Mouse (Mus musculus) layer of hippocampus, adult 9-11 months (tissue): ENCODE data around the gene Mbd3.

Experiments
- DNase-seq: peaks from one replicate; pipeline ENCODE4 v3.0.0; 2022

Mbd3 gene

GRCm38 (mm10) chr10:80421651-80422472, 22.5 kb upstream of the Mbd3 start:
- no peak for DNase-seq

- no peak for DNase-seq
Measured at GRCm38 (mm10) chr10:80421208-80421607, 21.9 kb upstream of the Mbd3 start.

DNA sequence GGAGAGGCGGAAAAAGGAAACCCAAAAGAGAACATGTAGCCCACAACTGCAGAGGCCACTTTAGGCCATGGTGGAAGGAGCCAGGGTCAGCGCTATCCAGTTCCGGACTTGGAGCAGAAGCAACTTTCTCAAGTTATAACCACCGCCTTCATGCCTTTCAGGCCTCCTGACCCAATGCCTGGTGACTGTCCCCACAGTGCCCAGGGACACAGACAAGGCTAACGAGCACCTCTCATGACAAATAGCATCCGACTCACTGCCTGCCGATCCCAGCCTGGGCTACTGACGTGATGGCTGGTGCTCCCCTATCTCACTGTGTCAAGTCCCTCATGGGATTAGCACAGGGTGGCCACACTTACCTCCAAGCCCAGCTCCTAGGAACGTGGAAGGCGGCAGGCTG, 21.4 kb upstream of the Mbd3 start:
- no peak for DNase-seq

- no peak for DNase-seq
Measured at GRCm38 (mm10) chr10:80419419-80419818, 20.1 kb upstream of the Mbd3 start.

GRCm38 (mm10) chr10:80418311-80418710, 19.0 kb upstream of the Mbd3 start:
- DNase-seq = peak; percentile 24

DNA sequence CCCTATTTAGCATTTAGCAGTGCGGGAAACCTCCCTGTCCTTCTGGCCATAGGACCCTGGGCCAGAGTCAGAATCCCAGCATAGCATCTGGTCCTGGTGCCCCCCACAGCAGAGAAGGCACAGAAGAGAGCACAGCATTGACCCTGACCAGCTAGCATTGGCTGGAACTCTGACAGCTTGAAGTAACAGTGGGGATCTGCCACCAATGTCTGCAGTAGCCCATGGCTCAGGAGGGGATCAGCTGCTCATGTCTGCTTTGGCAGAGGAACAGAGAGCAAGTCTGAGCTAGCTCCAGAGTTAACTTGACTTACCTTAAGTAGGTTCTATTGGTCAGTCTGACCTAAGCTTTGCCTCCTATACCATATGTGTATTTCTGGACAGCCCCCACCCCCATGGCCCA, 18.5 kb upstream of the Mbd3 start:
- DNase-seq = no peak

DNA sequence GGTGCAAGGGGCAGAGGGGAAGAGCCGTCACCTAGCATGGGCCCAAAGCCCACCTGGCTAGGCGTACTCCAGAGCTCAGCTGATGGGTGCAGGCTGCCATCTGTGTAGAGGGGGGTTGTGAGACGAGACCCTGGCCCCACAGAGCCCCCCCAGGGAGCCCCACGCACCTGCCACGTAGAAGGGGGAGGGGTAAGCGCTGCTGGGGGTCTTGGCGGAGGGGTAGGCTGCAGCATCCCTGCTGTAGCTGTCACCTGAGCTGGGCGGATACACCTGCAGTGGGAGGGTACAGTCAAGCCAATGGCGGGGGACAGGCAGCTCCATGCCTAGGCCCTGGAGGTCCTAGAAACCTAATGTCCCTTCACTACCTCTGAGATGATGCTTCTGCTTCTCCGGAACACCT, 18.0 kb upstream of the Mbd3 start:
- no peak for DNase-seq

DNA sequence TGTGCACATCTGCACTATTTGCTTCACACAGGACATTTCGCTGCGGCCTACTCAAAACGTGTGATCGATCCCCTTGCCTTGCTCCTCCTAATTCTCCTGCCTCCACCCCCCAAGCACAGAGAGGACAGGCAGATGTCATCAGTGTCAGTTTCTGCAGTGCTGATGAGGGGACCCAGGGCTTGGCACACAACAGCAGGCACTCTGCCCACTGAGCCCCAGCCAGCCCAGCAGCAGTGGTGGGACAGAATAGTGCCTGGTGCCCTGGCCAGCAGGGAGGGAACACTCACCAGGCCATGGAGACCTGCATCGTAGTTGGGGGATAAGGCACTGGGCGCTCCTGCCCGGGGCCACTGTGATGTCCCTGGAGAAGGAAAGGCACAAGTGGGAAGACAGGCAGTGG, 16.2 kb upstream of the Mbd3 start:
- DNase-seq = no peak

DNA sequence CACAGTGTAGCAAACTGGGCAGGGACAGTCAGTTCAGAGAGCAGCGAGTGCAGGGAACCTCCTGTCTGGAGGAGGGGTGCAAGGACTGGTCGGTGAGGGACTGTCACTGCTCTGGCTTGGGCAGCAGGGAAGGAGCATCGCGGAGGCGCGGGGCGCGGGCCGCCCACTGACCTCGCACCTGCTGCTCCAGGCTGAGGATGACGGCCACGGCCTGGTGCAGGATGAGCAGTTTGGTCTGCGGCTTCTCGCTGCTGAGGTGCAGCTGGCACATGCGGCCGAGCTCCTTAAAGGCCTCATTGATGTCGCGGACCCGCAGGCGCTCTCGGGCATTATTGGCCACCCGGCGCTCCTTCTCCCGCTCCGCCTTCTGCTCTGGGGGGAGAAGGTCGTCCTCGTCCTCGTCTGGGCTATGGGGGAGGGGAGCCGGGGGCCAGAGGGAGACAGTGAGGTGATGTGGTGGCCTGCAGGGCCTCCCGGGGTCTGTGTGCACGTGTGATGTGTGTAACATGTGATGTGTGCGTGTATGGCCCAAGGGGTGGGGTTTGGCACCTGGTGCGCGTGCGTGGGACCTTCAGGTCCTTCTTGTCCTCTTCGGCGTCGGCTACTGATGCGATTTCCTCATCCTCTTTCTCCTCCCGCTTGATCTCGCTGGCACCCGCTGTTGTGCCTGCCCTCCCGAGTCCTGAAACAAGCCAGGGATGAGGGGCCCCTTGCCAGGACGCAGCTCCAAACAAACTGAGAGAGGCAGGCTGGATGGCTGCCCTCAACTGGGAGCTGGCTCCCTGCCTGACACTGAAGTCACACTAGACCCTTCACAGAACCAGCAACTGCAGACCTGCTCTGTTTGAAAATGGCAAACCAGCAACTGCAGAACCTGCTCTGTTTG, 13.5 kb upstream of the Mbd3 start:
- DNase-seq = peak; percentile 83

GRCm38 (mm10) chr10:80407924-80408323, 8.6 kb upstream of the Mbd3 start:
- DNase-seq = no peak

- DNase-seq = peak; percentile 95
Measured at GRCm38 (mm10) chr10:80406684-80407501, 7.5 kb upstream of the Mbd3 start, which contains the start of gene Uqcr11. Uqcr11 (minus strand) TSS chr10:80406830.

DNA sequence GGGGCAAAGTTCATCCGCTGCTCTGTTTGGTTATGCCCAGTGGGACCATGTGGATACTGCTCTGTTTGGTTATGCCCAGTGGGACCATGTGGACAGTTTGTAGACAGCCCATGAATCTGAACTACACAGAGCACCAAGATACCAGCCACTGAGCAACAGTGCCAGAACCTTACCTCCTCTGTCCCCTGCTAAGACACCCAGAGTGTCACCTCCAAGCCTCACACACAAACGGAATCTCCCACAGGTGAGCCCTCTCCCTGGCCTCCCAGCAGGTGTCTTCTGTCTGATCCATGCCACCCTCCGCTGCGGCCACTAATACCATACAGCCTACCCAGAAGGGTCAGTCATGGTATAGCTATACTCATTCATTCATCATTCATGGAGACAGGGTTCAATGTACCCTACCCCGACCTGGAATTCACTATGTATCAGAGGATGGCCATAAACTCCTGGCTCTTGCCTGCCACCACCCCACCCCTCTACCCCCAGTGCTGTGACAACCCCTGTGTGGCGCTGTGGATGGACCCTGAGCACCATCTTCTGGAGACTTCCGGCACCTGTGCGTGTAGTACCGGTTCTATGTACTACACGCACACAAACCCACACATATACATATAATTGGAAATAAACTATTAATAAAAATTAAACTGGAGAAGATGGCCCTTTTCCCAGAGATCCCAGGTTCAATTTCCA, 6.3 kb upstream of the Mbd3 start:
- DNase-seq = no peak

- DNase-seq = no peak
Measured at GRCm38 (mm10) chr10:80403044-80403692, 3.8 kb upstream of the Mbd3 start.

- DNase-seq = no peak
Measured at GRCm38 (mm10) chr10:80400704-80401161, 1.4 kb upstream of the Mbd3 start.

- DNase-seq = no peak
Measured at GRCm38 (mm10) chr10:80399973-80400703, 788 bp upstream of the Mbd3 start.

- peak; percentile 98 for DNase-seq
Measured at GRCm38 (mm10) chr10:80398719-80399190, 595 bp downstream of the Mbd3 start.

- no peak for DNase-seq
Measured at GRCm38 (mm10) chr10:80398174-80398535, 1.2 kb downstream of the Mbd3 start.

DNA sequence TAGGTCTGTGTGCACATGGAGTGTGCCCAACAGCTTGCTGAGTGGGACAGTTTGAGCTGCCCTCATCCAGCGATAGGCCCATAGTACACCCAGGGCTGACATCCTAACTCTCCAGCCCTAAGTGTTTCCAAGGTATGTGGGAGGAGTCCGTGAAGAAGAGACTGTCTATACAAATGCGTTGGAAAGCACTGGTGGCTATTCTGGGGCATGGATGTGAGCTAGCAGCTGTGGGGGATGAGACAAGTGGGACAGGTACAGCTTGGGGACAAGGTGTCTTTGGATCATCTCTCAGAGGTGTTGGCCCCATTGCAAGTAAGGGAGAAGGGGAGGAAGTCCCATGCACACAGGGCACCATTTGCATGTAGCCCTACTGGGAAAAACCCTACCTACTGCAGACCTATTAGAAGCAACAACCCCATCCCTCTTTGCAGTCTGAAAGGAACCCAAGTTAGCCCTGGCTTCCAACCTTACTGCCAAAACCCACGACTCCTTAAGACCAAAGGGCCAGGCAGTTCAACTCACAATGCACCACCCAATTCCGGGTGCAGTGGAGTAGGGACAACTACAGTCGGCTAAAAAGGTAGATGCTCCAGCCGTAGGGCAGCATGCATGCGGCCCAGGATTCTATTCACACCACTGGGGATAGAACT, 1.7 kb downstream of the Mbd3 start:
- no peak for DNase-seq

- no peak for DNase-seq
Measured at GRCm38 (mm10) chr10:80396822-80397523, 2.4 kb downstream of the Mbd3 start.
